Mouse (Mus musculus): ENCODE measurements around the gene Tnfsf15.

GRCm38 (mm10) chr4:63773306-63774090 is 28.6 kb upstream of the Tnfsf15 start:
- TF ChIP-seq CTCF (conservative IDR thresholded peaks at IDR 0.05; ENCODE audit: insufficient read depth, insufficient read length, low read depth, low read length) (no peak), POLR2A (IDR thresholded peaks at IDR 0.05; ENCODE audit: low read depth, low read length) (no peak)

Data from kidney, adult 2 months (tissue).